Mouse (Mus musculus) intestine, postnatal 0 days (tissue): Measurements from ENCODE around the gene Arhgef3. TPM values are rescaled to one million over a fixed set of nuclear protein-coding genes. Genes with fewer than 3 reads are reported as not detected.
A peak's percentile ranks its signal among the peaks of the same experiment; 100 is the strongest.

Source experiments
- ATAC-seq: fragments of 200-750 bp; cut with Nextera tagmentation; 2 replicates; pipeline ENCODE4 v1.8.0; 2017; ENCODE audit warnings: mild to moderate bottlenecking, moderate TSS enrichment, moderate library complexity
- H3K27ac ChIP-seq: fragments of 300-500 bp; sonication (generic); 2 replicates; pipeline ENCODE4 v1.5.1; 2014; ENCODE audit warnings: mild to moderate bottlenecking, low read depth, low read length, moderate library complexity
- H3K27me3 ChIP-seq: fragments of 300-500 bp; sonication (generic); replicated peaks from 2 replicates; pipeline ENCODE4 v1.6.1; 2014; ENCODE audit warnings: low read length, mixed read lengths; ENCODE audit not compliant: control insufficient read depth, insufficient read depth
- H3K36me3 ChIP-seq: fragments of 300-500 bp; sonication (generic); 2 replicates; pipeline ENCODE4 v1.6.1; 2014; ENCODE audit warnings: mild to moderate bottlenecking, moderate library complexity; ENCODE audit not compliant: control insufficient read depth, insufficient read depth
- H3K4me1 ChIP-seq: fragments of 300-500 bp; sonication (generic); replicated peaks from 2 replicates; pipeline ENCODE4 v1.6.1; 2014; ENCODE audit warnings: antibody characterized with exemption, low read length, mixed read lengths; ENCODE audit not compliant: control insufficient read depth, insufficient read depth
- H3K4me2 ChIP-seq: fragments of 300-500 bp; sonication (generic); replicated peaks from 2 replicates; pipeline ENCODE4 v1.6.1; 2014; ENCODE audit warnings: low read depth, mild to moderate bottlenecking, moderate library complexity
- H3K4me3 ChIP-seq: fragments of 300-500 bp; sonication (generic); 2 replicates; pipeline ENCODE4 v1.5.1; 2014; ENCODE audit warnings: low read depth, low read length
- H3K9ac ChIP-seq: fragments of 300-500 bp; sonication (generic); 2 replicates; pipeline ENCODE4 v1.6.1; 2014; ENCODE audit warnings: mild to moderate bottlenecking, low read depth, low read length
- H3K9me3 ChIP-seq: fragments of 300-500 bp; sonication (generic); 2 replicates; pipeline ENCODE4 v1.6.1; 2016; ENCODE audit warnings: mixed run types; ENCODE audit not compliant: control insufficient read depth
- CTCF ChIP-seq: sonication (generic); IDR thresholded peaks from 2 replicates; pipeline ENCODE4 v1.5.1; 2016; ENCODE audit warnings: low read depth, mild to moderate bottlenecking, control low read depth, antibody characterized with exemption, moderate library complexity
- WGBS: fragments of 180-500 bp; shearing (Covaris S2); extraction: QIAGEN DNeasy Blood & Tissue Kit; methylation state at CpG from one replicate; pipeline ENCODE4 v1.1.7; 2014; 5-methylcytosine and 5-hydroxymethylcytosine counted together
- polyA plus RNA-seq: library from polyadenylated mRNA; unstranded; fragments of >200 nt; fragmentation: Nextera tagmentation; extraction: Ambion mirVana; gene quantifications from 2 replicates; pipeline ENCODE4 v1.2.1, GENCODE M21; 2015

Arhgef3 gene
- polyA plus RNA-seq, 1 experiment from 2014 or later: 12.2 TPM

DNA sequence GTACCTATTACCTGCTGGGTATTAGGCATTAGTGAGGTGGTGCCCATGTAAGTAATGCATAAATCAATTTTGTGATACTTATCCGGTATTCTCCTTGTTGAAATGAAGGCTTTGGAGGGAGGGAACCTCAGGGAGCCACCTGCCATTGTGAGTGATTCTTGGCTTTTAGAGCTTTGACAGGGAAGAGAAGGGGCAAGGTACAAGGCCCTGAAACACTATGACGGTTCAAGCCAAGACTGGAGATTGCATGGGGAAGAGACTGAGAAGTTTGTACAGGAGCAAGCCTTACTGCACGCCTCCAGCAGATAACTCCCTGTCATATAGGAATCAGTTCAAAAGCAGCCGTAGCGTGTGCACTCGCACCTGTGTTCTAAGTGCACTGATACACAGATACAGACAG, 177.4 kb downstream of the Arhgef3 start:
- peak; percentile 46; the same call in 1 of the 2 replicates for ATAC-seq
- H3K4me3 ChIP-seq: no peak overlapping the region
- 53% methylated on average over 6 of the region's 6 CpGs for WGBS
- no peaks in the 10 kb centered on the region for H3K27me3 ChIP-seq
- H3K4me1 ChIP-seq: no peaks in the 10 kb centered on the region
- H3K9ac ChIP-seq: no peak overlapping the region
- TF ChIP-seq CTCF: no peak
- H3K9me3 ChIP-seq: no peaks in the 10 kb centered on the region
- no peaks in the 10 kb centered on the region for H3K36me3 ChIP-seq
- no peak overlapping the region for H3K27ac ChIP-seq
- no peak overlapping the region for H3K4me2 ChIP-seq

DNA sequence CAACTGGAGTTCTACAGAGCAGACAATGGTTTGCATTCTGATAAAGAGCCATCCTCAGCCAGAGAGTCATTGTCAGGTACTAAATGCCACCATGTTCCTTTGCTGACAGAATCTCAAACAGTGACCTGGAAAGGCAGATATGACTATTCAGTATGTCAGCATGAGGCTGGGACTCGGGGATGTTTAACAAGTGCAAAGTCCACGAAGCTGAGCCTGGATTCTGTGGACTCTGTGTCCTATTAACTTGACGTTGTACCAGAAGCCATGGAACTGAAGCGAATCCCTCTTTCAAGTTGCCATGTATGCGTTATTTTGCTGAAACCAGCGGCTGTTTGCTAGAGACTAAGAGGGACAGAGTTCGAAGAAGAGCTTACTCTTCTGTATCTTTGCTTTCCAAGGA, 181.1 kb downstream of the Arhgef3 start:
- ATAC-seq: peak; percentile 72
- WGBS: 41% methylated on average over 7 of the region's 7 CpGs

DNA sequence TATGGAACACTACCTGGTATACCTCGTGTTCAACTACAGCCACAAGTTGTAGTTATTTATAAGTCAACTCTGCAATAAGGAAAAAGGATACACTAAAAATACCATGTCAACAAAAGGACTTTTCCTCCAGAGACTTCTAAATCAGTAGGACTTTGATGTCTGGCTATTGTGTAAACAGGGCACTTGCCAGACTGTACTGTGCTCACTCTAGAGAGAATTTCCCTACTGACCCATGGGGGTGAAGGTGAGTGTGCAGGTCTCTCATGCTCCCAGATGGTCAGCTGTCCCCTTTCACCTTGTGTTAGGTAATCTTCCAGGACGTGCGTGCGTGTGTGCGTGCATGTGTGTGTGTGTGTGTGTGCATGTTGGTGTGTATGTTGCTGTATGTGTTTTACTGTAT, 182.3 kb downstream of the Arhgef3 start:
- 50% methylated on average over 5 of the region's 5 CpGs for WGBS
- H3K4me3 ChIP-seq: no peak overlapping the region
- peak; percentile 84 for ATAC-seq
- no peak overlapping the region for H3K9ac ChIP-seq
- H3K36me3 ChIP-seq: no peaks in the 10 kb centered on the region
- no peaks in the 10 kb centered on the region for H3K9me3 ChIP-seq
- H3K4me1 ChIP-seq: no peaks in the 10 kb centered on the region
- peak overlapping the region; percentile 82 for H3K27ac ChIP-seq
- H3K4me2 ChIP-seq: no peak overlapping the region
- no peaks in the 10 kb centered on the region for H3K27me3 ChIP-seq
- TF ChIP-seq CTCF: no peak

More for the DNA sequence above, 181.1 kb downstream of the Arhgef3 start:
- H3K36me3 ChIP-seq: no peaks in the 10 kb centered on the region
- no peak overlapping the region for H3K4me3 ChIP-seq
- no peaks in the 10 kb centered on the region for H3K9me3 ChIP-seq
- no peaks in the 10 kb centered on the region for H3K27me3 ChIP-seq
- no peak overlapping the region for H3K9ac ChIP-seq
- peak overlapping the region; percentile 82 for H3K27ac ChIP-seq
- TF ChIP-seq CTCF: no peak
- no peaks in the 10 kb centered on the region for H3K4me1 ChIP-seq
- peak overlapping the region; percentile 17; the same call in 1 of the 2 replicates for H3K4me2 ChIP-seq

DNA sequence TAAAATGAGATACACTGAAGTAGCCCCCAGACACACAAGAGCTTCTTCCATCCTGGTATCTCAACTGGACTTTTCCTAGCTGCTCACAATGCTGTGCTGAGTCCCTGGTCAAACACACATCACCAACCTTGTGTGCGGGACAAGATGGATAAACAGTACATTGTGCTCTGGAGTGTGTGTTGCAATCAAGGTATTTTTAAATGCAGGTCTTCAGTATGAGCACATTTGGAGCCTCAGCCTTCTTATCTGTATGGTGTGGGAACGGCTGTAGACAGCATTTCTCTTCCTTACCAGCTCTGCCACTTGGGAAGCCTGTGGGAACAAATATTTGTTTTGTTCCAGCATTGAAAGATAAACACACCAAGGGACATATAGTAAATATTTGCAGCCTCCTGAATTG, 184.2 kb downstream of the Arhgef3 start:
- Histone ChIP-seq H3K4me2 (no peak overlapping the region), H3K9me3 (no peaks in the 10 kb centered on the region)

DNA sequence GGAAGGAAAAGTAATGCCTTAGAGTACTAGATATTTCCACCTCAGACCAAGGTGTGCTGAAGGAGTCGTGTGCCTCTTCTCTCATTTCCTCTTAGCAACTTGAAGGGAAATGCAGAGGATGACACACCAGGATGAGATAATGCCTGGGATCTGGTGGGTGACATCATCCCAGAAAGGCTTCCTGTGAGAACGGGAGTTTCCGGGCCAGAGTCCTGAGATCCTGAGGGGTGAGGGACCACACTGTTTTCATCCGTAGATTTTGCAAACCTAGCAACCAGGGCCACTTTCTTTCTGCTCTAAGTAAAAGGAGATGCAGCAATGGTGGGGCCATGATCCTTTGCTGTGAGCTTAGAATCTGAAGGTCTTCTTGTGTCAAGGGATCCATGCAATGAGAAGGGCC, 185.0 kb downstream of the Arhgef3 start:
- H3K27ac ChIP-seq: no peak overlapping the region
- no peaks in the 10 kb centered on the region for H3K27me3 ChIP-seq
- 46% methylated on average over 4 of the region's 4 CpGs for WGBS
- H3K4me3 ChIP-seq: no peak overlapping the region
- H3K4me1 ChIP-seq: no peaks in the 10 kb centered on the region
- no peaks in the 10 kb centered on the region for H3K36me3 ChIP-seq
- no peak for ATAC-seq
- no peak overlapping the region for H3K9ac ChIP-seq
- no peaks in the 10 kb centered on the region for H3K9me3 ChIP-seq
- no peak overlapping the region for H3K4me2 ChIP-seq
- TF ChIP-seq CTCF: no peak

More for the DNA sequence above, 184.2 kb downstream of the Arhgef3 start:
- Histone ChIP-seq H3K36me3 (no peaks in the 10 kb centered on the region), H3K27me3 (no peaks in the 10 kb centered on the region), H3K4me1 (no peaks in the 10 kb centered on the region), H3K9ac (no peak overlapping the region), H3K4me3 (no peak overlapping the region), H3K27ac (no peak overlapping the region)
- no peak for ATAC-seq
- no peak for TF ChIP-seq CTCF
- 42% methylated on average over 2 of the region's 2 CpGs for WGBS

DNA sequence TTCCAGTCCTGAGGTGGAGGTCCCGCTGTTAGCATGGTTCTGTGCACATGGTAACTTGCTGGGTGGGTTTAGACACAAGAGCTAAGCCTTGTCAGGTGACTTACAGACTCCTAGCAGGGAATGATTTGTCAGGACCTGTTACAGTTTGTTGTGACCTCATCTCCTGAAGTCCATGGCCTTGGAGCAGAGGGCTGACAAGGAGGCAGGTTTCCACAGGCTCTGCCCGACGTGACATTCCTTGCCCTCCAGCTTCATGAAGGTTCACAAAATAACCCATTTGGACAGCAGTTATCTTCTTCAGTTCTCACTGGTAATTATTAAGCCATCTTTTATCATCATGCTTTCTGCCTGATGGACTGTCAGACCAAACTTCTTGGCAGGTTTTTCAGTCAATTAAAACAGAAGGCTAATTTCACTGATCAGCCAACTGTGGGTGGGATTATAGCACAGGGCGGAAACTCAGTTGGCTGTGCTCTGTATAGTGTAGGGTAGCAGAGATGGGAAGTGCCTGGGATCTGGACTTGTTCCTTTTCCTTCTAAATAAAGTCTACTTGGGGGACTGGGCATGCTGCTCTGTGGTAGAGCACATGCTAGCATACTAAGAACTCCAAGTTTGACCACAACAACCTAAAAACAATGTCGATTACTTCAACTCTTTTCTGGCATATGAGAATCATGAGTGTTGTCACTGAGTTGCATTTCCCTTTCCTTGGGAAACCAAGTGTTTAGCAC, 187.2 kb downstream of the Arhgef3 start:
- H3K36me3 ChIP-seq: no peaks in the 10 kb centered on the region
- no peak overlapping the region for H3K27ac ChIP-seq
- no peaks in the 10 kb centered on the region for H3K9me3 ChIP-seq
- H3K4me3 ChIP-seq: no peak overlapping the region
- no peak for TF ChIP-seq CTCF
- WGBS: 70% methylated on average over 5 of the region's 5 CpGs
- no peaks in the 10 kb centered on the region for H3K4me1 ChIP-seq
- ATAC-seq: no peak
- no peak overlapping the region for H3K4me2 ChIP-seq
- no peaks in the 10 kb centered on the region for H3K27me3 ChIP-seq
- H3K9ac ChIP-seq: no peak overlapping the region

DNA sequence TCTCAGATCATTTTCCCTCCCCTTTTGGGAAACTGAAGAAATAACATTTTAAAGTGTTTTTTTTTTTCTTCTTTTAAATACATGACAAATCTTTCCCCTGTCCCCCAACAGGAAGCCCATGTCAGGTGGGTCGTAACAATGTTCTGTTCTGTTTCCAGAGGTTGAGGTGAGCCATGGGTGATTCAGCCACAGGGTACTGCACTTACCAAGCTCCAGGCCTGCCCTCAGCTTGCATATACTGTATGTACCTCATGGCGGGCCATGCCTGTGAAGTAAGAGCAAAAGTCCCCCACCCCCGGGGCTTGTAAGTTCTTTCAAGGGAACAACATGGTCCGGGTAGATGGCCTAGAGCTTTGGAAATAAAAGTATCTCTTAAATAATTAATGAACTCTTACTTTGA, 188.6 kb downstream of the Arhgef3 start:
- WGBS: 83% methylated on average over 4 of the region's 4 CpGs
- no peak for ATAC-seq
- TF ChIP-seq CTCF: no peak

More for the DNA sequence above, 188.6 kb downstream of the Arhgef3 start:
- Histone ChIP-seq H3K9ac (no peak overlapping the region), H3K4me2 (no peak overlapping the region), H3K9me3 (no peaks in the 10 kb centered on the region), H3K4me3 (no peak overlapping the region), H3K27ac (no peak overlapping the region), H3K36me3 (no peaks in the 10 kb centered on the region), H3K27me3 (no peaks in the 10 kb centered on the region), H3K4me1 (no peaks in the 10 kb centered on the region)
